Mouse (Mus musculus) forebrain, embryonic 12.5 days (tissue): ENCODE measurements at regions not wholly inside any gene's neighbourhood (a gene's known extent, or its start where the extent isn't known, plus 50 kb on each side); places are given as distances from the start of the nearest gene placed in this dataset.

Experiments used
- ATAC-seq: fragments of 200-750 bp; cut with Nextera tagmentation; 2 replicates; pipeline ENCODE4 v1.8.0; 2017; ENCODE audit warnings: moderate TSS enrichment; ENCODE audit not compliant: low FRiP score
- H3K27ac ChIP-seq: fragments of 300-500 bp; sonication (generic); 2 replicates; pipeline ENCODE4 v1.5.1; 2016; ENCODE audit warnings: mild to moderate bottlenecking
- H3K27me3 ChIP-seq: fragments of 300-500 bp; sonication (generic); 2 replicates; pipeline ENCODE4 v1.6.1; 2016; ENCODE audit warnings: mild to moderate bottlenecking
- H3K36me3 ChIP-seq: fragments of 300-500 bp; sonication (generic); replicated peaks from 2 replicates; pipeline ENCODE4 v1.6.1; 2016; ENCODE audit warnings: mild to moderate bottlenecking
- H3K4me1 ChIP-seq: fragments of 300-500 bp; sonication (generic); 2 replicates; pipeline ENCODE4 v1.6.1; 2016
- H3K4me2 ChIP-seq: fragments of 300-500 bp; sonication (generic); 2 replicates; pipeline ENCODE4 v1.6.1; 2016; ENCODE audit warnings: mild to moderate bottlenecking, moderate library complexity
- H3K4me3 ChIP-seq: fragments of 300-500 bp; sonication (generic); replicated peaks from 2 replicates; pipeline ENCODE4 v1.5.1; 2016; ENCODE audit warnings: mild to moderate bottlenecking
- H3K9ac ChIP-seq: fragments of 300-500 bp; sonication (generic); 2 replicates; pipeline ENCODE4 v1.6.1; 2016; ENCODE audit warnings: mild to moderate bottlenecking
- H3K9me3 ChIP-seq: fragments of 300-500 bp; sonication (generic); 2 replicates; pipeline ENCODE4 v1.6.1; 2016
- WGBS: fragments of 180-500 bp; shearing (Covaris S2); methylation state at CpG from one replicate; pipeline ENCODE4 v1.1.7; 2016; 5-methylcytosine and 5-hydroxymethylcytosine counted together

GRCm38 (mm10) chr10:112521388-112521787, 250.5 kb downstream of the Kcnc2 start:
- Histone ChIP-seq H3K4me1 (no peaks in the 10 kb centered on the region), H3K27me3 (no peaks in the 10 kb centered on the region), H3K27ac (no peak overlapping the region), H3K9me3 (no peaks in the 10 kb centered on the region), H3K4me2 (no peak overlapping the region), H3K36me3 (no peaks in the 10 kb centered on the region), H3K9ac (no peak overlapping the region), H3K4me3 (no peak overlapping the region)
- WGBS = 88% methylated on average over 5 of the region's 5 CpGs
- no peak for ATAC-seq

- Histone ChIP-seq H3K27me3 (no peaks in the 10 kb centered on the region), H3K4me2 (no peak overlapping the region), H3K36me3 (no peaks in the 10 kb centered on the region), H3K27ac (no peak overlapping the region), H3K4me1 (no peaks in the 10 kb centered on the region), H3K4me3 (no peak overlapping the region), H3K9ac (no peak overlapping the region), H3K9me3 (no peaks in the 10 kb centered on the region)
- ATAC-seq = no peak
- WGBS = 91% methylated on average over 4 of the region's 4 CpGs
These were observed 272.1 kb downstream of the Kcnc2 start for GRCm38 (mm10) chr10:112543051-112543450.

- Histone ChIP-seq H3K9me3 (no peaks in the 10 kb centered on the region), H3K4me2 (no peak overlapping the region), H3K36me3 (no peaks in the 10 kb centered on the region), H3K9ac (no peak overlapping the region), H3K27me3 (no peaks in the 10 kb centered on the region), H3K4me1 (no peaks in the 10 kb centered on the region), H3K27ac (no peak overlapping the region), H3K4me3 (no peak overlapping the region)
- ATAC-seq = peak; percentile 44; the same call in 1 of the 2 replicates
- 78% methylated on average over 9 of the region's 9 CpGs for WGBS
These were observed 301.0 kb downstream of the Kcnc2 start for GRCm38 (mm10) chr10:112571772-112572551.

GRCm38 (mm10) chr10:112572556-112572955, 301.6 kb downstream of the Kcnc2 start:
- ATAC-seq = no peak
- no peaks in the 10 kb centered on the region for H3K9me3 ChIP-seq
- no peaks in the 10 kb centered on the region for H3K4me1 ChIP-seq
- H3K9ac ChIP-seq = no peak overlapping the region
- no peaks in the 10 kb centered on the region for H3K36me3 ChIP-seq
- no peak overlapping the region for H3K27ac ChIP-seq
- H3K27me3 ChIP-seq = no peaks in the 10 kb centered on the region
- no peak overlapping the region for H3K4me3 ChIP-seq
- H3K4me2 ChIP-seq = no peak overlapping the region

- no peaks in the 10 kb centered on the region for H3K4me1 ChIP-seq
- H3K9ac ChIP-seq = no peak overlapping the region
- H3K36me3 ChIP-seq = no peaks in the 10 kb centered on the region
- no peaks in the 10 kb centered on the region for H3K27me3 ChIP-seq
- no peak overlapping the region for H3K4me3 ChIP-seq
- no peak overlapping the region for H3K27ac ChIP-seq
- WGBS = 84% methylated on average over 9 of the region's 9 CpGs
- no peak overlapping the region for H3K4me2 ChIP-seq
- H3K9me3 ChIP-seq = no peaks in the 10 kb centered on the region
- no peak for ATAC-seq
These were observed 314.0 kb downstream of the Kcnc2 start for GRCm38 (mm10) chr10:112584939-112585338.

- Histone ChIP-seq H3K9ac (no peak overlapping the region), H3K27ac (no peak overlapping the region)
These were observed 323.4 kb downstream of the Kcnc2 start for GRCm38 (mm10) chr10:112594327-112594726.

GRCm38 (mm10) chr10:112605592-112605991, 323.2 kb downstream of the Atxn7l3b start:
- WGBS = 83% methylated on average over 2 of the region's 2 CpGs
- Histone ChIP-seq H3K27me3 (no peaks in the 10 kb centered on the region), H3K9me3 (no peaks in the 10 kb centered on the region), H3K4me3 (no peak overlapping the region), H3K4me1 (no peaks in the 10 kb centered on the region), H3K27ac (no peak overlapping the region), H3K9ac (no peak overlapping the region), H3K4me2 (no peak overlapping the region), H3K36me3 (no peaks in the 10 kb centered on the region)
- no peak for ATAC-seq

More at GRCm38 (mm10) chr10:112594327-112594726, 323.4 kb downstream of the Kcnc2 start:
- no peaks in the 10 kb centered on the region for H3K27me3 ChIP-seq
- H3K9me3 ChIP-seq = no peaks in the 10 kb centered on the region
- no peak overlapping the region for H3K4me2 ChIP-seq
- no peak overlapping the region for H3K4me3 ChIP-seq
- WGBS = 91% methylated on average over 2 of the region's 2 CpGs
- H3K36me3 ChIP-seq = no peaks in the 10 kb centered on the region
- ATAC-seq = no peak
- no peaks in the 10 kb centered on the region for H3K4me1 ChIP-seq

GRCm38 (mm10) chr10:112607642-112608041, 321.2 kb downstream of the Atxn7l3b start:
- no peaks in the 10 kb centered on the region for H3K36me3 ChIP-seq
- H3K4me1 ChIP-seq = no peaks in the 10 kb centered on the region
- H3K27me3 ChIP-seq = no peaks in the 10 kb centered on the region
- H3K27ac ChIP-seq = no peak overlapping the region
- H3K4me3 ChIP-seq = no peak overlapping the region
- H3K4me2 ChIP-seq = no peak overlapping the region
- WGBS = 72% methylated on average over 4 of the region's 4 CpGs
- no peak overlapping the region for H3K9ac ChIP-seq
- no peaks in the 10 kb centered on the region for H3K9me3 ChIP-seq
- no peak for ATAC-seq

- Histone ChIP-seq H3K9me3 (no peaks in the 10 kb centered on the region), H3K27me3 (no peaks in the 10 kb centered on the region), H3K27ac (no peak overlapping the region), H3K9ac (no peak overlapping the region), H3K4me1 (no peaks in the 10 kb centered on the region), H3K4me3 (no peak overlapping the region), H3K4me2 (no peak overlapping the region), H3K36me3 (no peaks in the 10 kb centered on the region)
- no peak for ATAC-seq
- 69% methylated on average over 3 of the region's 3 CpGs for WGBS
These were observed 317.1 kb downstream of the Atxn7l3b start for GRCm38 (mm10) chr10:112611711-112612110.

GRCm38 (mm10) chr10:112613751-112614150, 315.1 kb downstream of the Atxn7l3b start:
- Histone ChIP-seq H3K27ac (no peak overlapping the region), H3K36me3 (no peaks in the 10 kb centered on the region), H3K4me2 (no peak overlapping the region), H3K9me3 (no peaks in the 10 kb centered on the region), H3K4me3 (no peak overlapping the region), H3K27me3 (no peaks in the 10 kb centered on the region), H3K4me1 (no peaks in the 10 kb centered on the region), H3K9ac (no peak overlapping the region)
- ATAC-seq = no peak
- WGBS = 93% methylated on average over 2 of the region's 2 CpGs

GRCm38 (mm10) chr10:112614226-112614625, 314.6 kb downstream of the Atxn7l3b start:
- Histone ChIP-seq H3K4me2 (no peak overlapping the region), H3K27me3 (no peaks in the 10 kb centered on the region), H3K27ac (no peak overlapping the region), H3K36me3 (no peaks in the 10 kb centered on the region), H3K4me1 (peaks cover 3% of the 10 kb centered on the region; the same call in 1 of the 2 replicates), H3K9ac (no peak overlapping the region), H3K4me3 (no peak overlapping the region), H3K9me3 (no peaks in the 10 kb centered on the region)
- WGBS = 90% methylated on average over 3 of the region's 3 CpGs
- no peak for ATAC-seq

- H3K9ac ChIP-seq = no peak overlapping the region
- WGBS = 58% methylated on average over 3 of the region's 3 CpGs
- peaks cover 10% of the 10 kb centered on the region; the same call in 1 of the 2 replicates for H3K4me1 ChIP-seq
- no peak overlapping the region for H3K4me2 ChIP-seq
- H3K4me3 ChIP-seq = no peak overlapping the region
- H3K9me3 ChIP-seq = no peaks in the 10 kb centered on the region
- no peak overlapping the region for H3K27ac ChIP-seq
- ATAC-seq = no peak
- H3K27me3 ChIP-seq = no peaks in the 10 kb centered on the region
- no peaks in the 10 kb centered on the region for H3K36me3 ChIP-seq
These were observed 309.1 kb downstream of the Atxn7l3b start for GRCm38 (mm10) chr10:112619740-112620139.

GRCm38 (mm10) chr10:112629752-112630151, 299.0 kb downstream of the Atxn7l3b start:
- no peak overlapping the region for H3K4me3 ChIP-seq
- H3K36me3 ChIP-seq = no peaks in the 10 kb centered on the region
- WGBS = 79% methylated on average over 3 of the region's 3 CpGs
- H3K4me1 ChIP-seq = no peaks in the 10 kb centered on the region
- no peaks in the 10 kb centered on the region for H3K27me3 ChIP-seq
- no peak overlapping the region for H3K9ac ChIP-seq
- H3K9me3 ChIP-seq = no peaks in the 10 kb centered on the region
- no peak overlapping the region for H3K27ac ChIP-seq
- ATAC-seq = no peak
- no peak overlapping the region for H3K4me2 ChIP-seq
